Mouse (Mus musculus): ENCODE results near the gene Polr2m. TPM values are rescaled to one million over a fixed set of nuclear protein-coding genes. Genes with fewer than 3 reads are reported as not detected.

Gene Polr2m
- polyA plus RNA-seq, 1 experiment from 2014 or later = 260 TPM

DNA sequence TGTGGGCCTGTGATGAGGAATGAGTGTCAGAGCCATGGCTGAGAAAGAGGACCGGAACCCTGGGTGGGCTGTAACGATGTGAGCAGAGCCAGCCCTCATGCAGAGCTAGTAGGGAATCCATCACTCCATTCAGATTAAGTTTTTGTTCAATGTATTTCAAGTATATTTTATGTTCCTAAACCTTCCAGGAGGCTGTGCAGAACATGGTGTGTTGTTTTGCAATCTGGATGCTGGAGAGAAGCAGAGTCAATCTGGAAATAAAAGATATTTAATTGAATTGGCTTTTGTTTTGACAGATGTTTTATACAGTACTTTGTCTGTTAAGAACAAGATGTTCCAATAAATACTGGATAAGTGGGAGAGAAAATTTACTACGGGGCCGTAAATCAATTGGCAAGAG is 29.0 kb downstream of the Polr2m start:
- H3K9me3 ChIP-seq (ENCODE audit: control insufficient read depth, low read length) = no peaks in the 10 kb centered on the region

GRCm38 (mm10) chr9:71453917-71454316 is 31.8 kb downstream of the Polr2m start:
- Histone ChIP-seq H3K9me3 (ENCODE audit: control insufficient read depth, low read length) (no peaks in the 10 kb centered on the region), H3K4me1 (replicated peaks; ENCODE audit: control insufficient read depth, insufficient read depth, low read length) (peaks cover 7% of the 10 kb centered on the region), H3K4me2 (no peak overlapping the region), H3K27me3 (replicated peaks; ENCODE audit: control insufficient read depth, insufficient read depth, low read length) (no peaks in the 10 kb centered on the region), H3K36me3 (ENCODE audit: control insufficient read depth, insufficient read depth, low read length) (no peaks in the 10 kb centered on the region), H3K9ac (ENCODE audit: low read depth, low read length) (no peak overlapping the region), H3K4me3 (ENCODE audit: low read depth, low read length) (no peak overlapping the region), H3K27ac (ENCODE audit: low read depth, low read length) (no peak overlapping the region)
- 64% methylated on average over 5 of the region's 5 CpGs for WGBS
- DNase-seq (ENCODE audit: low spot score) = no peak
- ATAC-seq (replicated peaks; ENCODE audit: low FRiP score) = no peak

More for the DNA sequence above, 29.0 kb downstream of the Polr2m start:
- Histone ChIP-seq H3K36me3 (ENCODE audit: control insufficient read depth, insufficient read depth, low read length) (no peaks in the 10 kb centered on the region), H3K27ac (ENCODE audit: low read depth, low read length) (no peak overlapping the region), H3K27me3 (replicated peaks; ENCODE audit: control insufficient read depth, insufficient read depth, low read length) (no peaks in the 10 kb centered on the region), H3K4me2 (no peak overlapping the region), H3K9ac (ENCODE audit: low read depth, low read length) (no peak overlapping the region), H3K4me1 (replicated peaks; ENCODE audit: control insufficient read depth, insufficient read depth, low read length) (peaks cover 7% of the 10 kb centered on the region), H3K4me3 (ENCODE audit: low read depth, low read length) (no peak overlapping the region)
- 84% methylated on average over 4 of the region's 4 CpGs for WGBS
- no peak for DNase-seq (ENCODE audit: low spot score)
- ATAC-seq (replicated peaks; ENCODE audit: low FRiP score) = no peak

DNA sequence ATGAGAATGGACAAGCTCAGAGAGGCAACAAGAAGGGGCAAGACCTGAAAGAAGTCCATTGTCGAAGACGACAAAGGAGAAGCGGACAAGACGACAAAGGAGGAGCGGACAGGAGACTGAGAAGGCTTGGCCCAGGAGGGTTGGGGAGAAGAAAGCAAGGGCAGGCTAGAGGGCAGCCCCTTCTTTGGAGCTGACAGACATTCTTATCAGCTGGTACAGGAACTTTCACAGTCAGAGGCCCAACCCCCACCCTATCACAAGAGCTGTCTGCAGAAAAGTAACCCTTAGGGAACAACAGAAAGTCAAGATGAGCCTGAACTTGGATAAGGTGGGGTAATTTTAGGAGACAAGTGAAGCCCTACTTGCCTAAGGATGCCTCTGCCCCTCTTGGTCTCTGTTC is 32.4 kb downstream of the Polr2m start:
- 55% methylated on average over 5 of the region's 5 CpGs for WGBS
- DNase-seq (ENCODE audit: low spot score) (no peak), ATAC-seq (replicated peaks; ENCODE audit: low FRiP score) (peak; percentile 60)
- Histone ChIP-seq H3K4me3 (ENCODE audit: low read depth, low read length) (no peak overlapping the region), H3K9me3 (ENCODE audit: control insufficient read depth, low read length) (no peaks in the 10 kb centered on the region), H3K4me1 (replicated peaks; ENCODE audit: control insufficient read depth, insufficient read depth, low read length) (peaks cover 7% of the 10 kb centered on the region), H3K27me3 (replicated peaks; ENCODE audit: control insufficient read depth, insufficient read depth, low read length) (no peaks in the 10 kb centered on the region), H3K36me3 (ENCODE audit: control insufficient read depth, insufficient read depth, low read length) (no peaks in the 10 kb centered on the region), H3K4me2 (0 out of 2 replicates have a peak overlapping the region, but pooled peaks have one; percentile 6), H3K9ac (ENCODE audit: low read depth, low read length) (no peak overlapping the region), H3K27ac (ENCODE audit: low read depth, low read length) (no peak overlapping the region)

DNA sequence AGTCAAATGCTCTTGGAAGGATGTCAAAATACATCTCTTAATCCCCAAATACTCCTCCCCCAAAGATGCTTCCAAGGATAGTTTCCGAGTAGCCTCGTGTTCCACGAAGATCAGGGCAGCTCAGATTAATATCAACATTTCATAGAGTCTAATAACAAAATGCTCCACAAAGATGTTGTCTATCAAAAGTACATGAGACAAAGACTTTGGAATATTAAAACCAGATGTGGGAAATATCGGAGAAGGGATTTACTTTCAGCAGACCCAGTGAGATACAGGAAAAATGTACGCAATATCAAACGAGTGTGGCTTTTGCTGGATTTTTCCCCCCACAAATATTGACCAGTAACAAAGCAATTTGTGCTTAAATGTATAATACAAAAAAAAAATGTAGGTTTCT is 35.1 kb downstream of the Polr2m start:
- no peak for ATAC-seq (replicated peaks; ENCODE audit: low FRiP score)
- H3K27me3 ChIP-seq (replicated peaks; ENCODE audit: control insufficient read depth, insufficient read depth, low read length) = no peaks in the 10 kb centered on the region
- WGBS = 79% methylated on average over 6 of the region's 6 CpGs
- no peak overlapping the region for H3K9ac ChIP-seq (ENCODE audit: low read depth, low read length)
- H3K4me2 ChIP-seq = no peak overlapping the region
- H3K9me3 ChIP-seq (ENCODE audit: control insufficient read depth, low read length) = no peaks in the 10 kb centered on the region
- no peak for DNase-seq (ENCODE audit: low spot score)
- peaks cover 7% of the 10 kb centered on the region for H3K4me1 ChIP-seq (replicated peaks; ENCODE audit: control insufficient read depth, insufficient read depth, low read length)
- H3K36me3 ChIP-seq (ENCODE audit: control insufficient read depth, insufficient read depth, low read length) = no peaks in the 10 kb centered on the region
- H3K27ac ChIP-seq (ENCODE audit: low read depth, low read length) = no peak overlapping the region
- no peak overlapping the region for H3K4me3 ChIP-seq (ENCODE audit: low read depth, low read length)

GRCm38 (mm10) chr9:71447573-71447972 is 38.2 kb downstream of the Polr2m start:
- no peaks in the 10 kb centered on the region for H3K9me3 ChIP-seq (ENCODE audit: control insufficient read depth, low read length)
- no peaks in the 10 kb centered on the region for H3K27me3 ChIP-seq (replicated peaks; ENCODE audit: control insufficient read depth, insufficient read depth, low read length)
- H3K36me3 ChIP-seq (ENCODE audit: control insufficient read depth, insufficient read depth, low read length) = no peaks in the 10 kb centered on the region
- no peak overlapping the region for H3K27ac ChIP-seq (ENCODE audit: low read depth, low read length)
- DNase-seq (ENCODE audit: low spot score) (no peak), ATAC-seq (replicated peaks; ENCODE audit: low FRiP score) (no peak)
- H3K4me1 ChIP-seq (replicated peaks; ENCODE audit: control insufficient read depth, insufficient read depth, low read length) = no peaks in the 10 kb centered on the region
- no peak overlapping the region for H3K9ac ChIP-seq (ENCODE audit: low read depth, low read length)
- no peak overlapping the region for H3K4me2 ChIP-seq
- 28% methylated on average over 4 of the region's 4 CpGs for WGBS
- H3K4me3 ChIP-seq (ENCODE audit: low read depth, low read length) = no peak overlapping the region

DNA sequence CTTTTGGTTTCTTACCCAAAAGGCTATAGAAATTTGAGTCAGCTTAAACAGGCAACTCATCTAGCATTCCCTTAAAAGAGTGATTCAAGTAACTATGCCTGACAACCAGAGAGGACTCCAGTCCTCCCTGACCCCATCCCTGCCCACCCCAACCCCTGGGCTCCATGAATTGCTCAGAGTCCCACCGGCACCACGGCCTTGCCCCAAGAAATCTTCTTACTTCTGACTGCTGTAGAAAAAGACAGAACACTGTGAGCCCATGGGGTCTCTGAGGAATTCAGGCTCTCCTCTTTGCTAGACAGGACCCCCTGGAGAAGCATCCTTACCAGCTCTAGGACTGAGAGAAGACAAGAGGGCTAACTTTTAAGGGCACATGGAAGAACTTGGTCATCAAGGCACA is 40.4 kb downstream of the Polr2m start:
- no peak for ATAC-seq (replicated peaks; ENCODE audit: low FRiP score)

DNA sequence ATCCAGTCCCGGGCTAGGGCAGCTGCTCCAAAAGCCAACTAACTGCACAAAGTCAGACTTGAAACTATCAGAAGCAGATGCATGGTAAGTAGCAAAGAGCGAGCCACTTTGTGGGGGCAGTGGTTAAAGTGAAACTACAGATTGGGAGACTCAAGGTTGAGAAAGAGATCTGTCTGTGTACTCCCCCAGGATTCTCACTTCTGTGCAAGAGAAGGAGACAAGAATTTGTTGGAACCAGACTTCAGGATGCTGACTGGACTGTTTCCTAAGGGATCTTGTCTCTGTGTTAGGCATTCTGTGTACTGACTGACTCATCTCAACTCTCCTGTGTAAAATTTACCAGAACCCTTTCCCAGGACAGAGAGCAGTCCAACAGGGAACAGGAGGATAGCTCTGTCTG is 47.6 kb downstream of the Polr2m start:
- Histone ChIP-seq H3K4me2 (no peak overlapping the region), H3K4me1 (replicated peaks; ENCODE audit: control insufficient read depth, insufficient read depth, low read length) (no peaks in the 10 kb centered on the region), H3K36me3 (ENCODE audit: control insufficient read depth, insufficient read depth, low read length) (no peaks in the 10 kb centered on the region), H3K4me3 (ENCODE audit: low read depth, low read length) (no peak overlapping the region), H3K9ac (ENCODE audit: low read depth, low read length) (no peak overlapping the region), H3K27me3 (replicated peaks; ENCODE audit: control insufficient read depth, insufficient read depth, low read length) (no peaks in the 10 kb centered on the region), H3K27ac (ENCODE audit: low read depth, low read length) (no peak overlapping the region), H3K9me3 (ENCODE audit: control insufficient read depth, low read length) (no peaks in the 10 kb centered on the region)
- 72% methylated on average over 2 of the region's 2 CpGs for WGBS
- ATAC-seq (replicated peaks; ENCODE audit: low FRiP score) = no peak
- DNase-seq (ENCODE audit: low spot score) = no peak

More for the DNA sequence above, 40.4 kb downstream of the Polr2m start:
- no peak overlapping the region for H3K4me3 ChIP-seq (ENCODE audit: low read depth, low read length)
- no peaks in the 10 kb centered on the region for H3K9me3 ChIP-seq (ENCODE audit: control insufficient read depth, low read length)
- no peak overlapping the region for H3K27ac ChIP-seq (ENCODE audit: low read depth, low read length)
- no peak for DNase-seq (ENCODE audit: low spot score)
- H3K27me3 ChIP-seq (replicated peaks; ENCODE audit: control insufficient read depth, insufficient read depth, low read length) = no peaks in the 10 kb centered on the region
- no peak overlapping the region for H3K9ac ChIP-seq (ENCODE audit: low read depth, low read length)
- H3K4me2 ChIP-seq = no peak overlapping the region
- WGBS = 81% methylated on average over 2 of the region's 2 CpGs
- no peaks in the 10 kb centered on the region for H3K36me3 ChIP-seq (ENCODE audit: control insufficient read depth, insufficient read depth, low read length)
- no peaks in the 10 kb centered on the region for H3K4me1 ChIP-seq (replicated peaks; ENCODE audit: control insufficient read depth, insufficient read depth, low read length)

Other genes starting within 250 kb of the Polr2m start
- gene Myzap, start 106.4 kb upstream of the Polr2m start, polyA plus RNA-seq (2014; fragmentation: Nextera tagmentation; extraction: Ambion mirVana) = 9.1 and 9.8 TPM in 2 replicates

Measured in liver, embryonic 11.5 days (tissue).